Mouse (Mus musculus) stomach, postnatal 0 days (tissue): ENCODE data around the gene Itpr3. TPM values are rescaled to one million over a fixed set of nuclear protein-coding genes. Genes with fewer than 3 reads are reported as not detected.

ENCODE experiments used
- ATAC-seq: fragments of 200-750 bp; cut with Nextera tagmentation; 2 replicates; pipeline ENCODE4 v1.8.0; 2017; ENCODE audit not compliant: low FRiP score, low TSS enrichment
- DNase-seq: peaks from one replicate; pipeline ENCODE4 v3.0.0-alpha.2; 2016; ENCODE audit warnings: low spot score
- H3K27ac ChIP-seq: fragments of 300-500 bp; sonication (generic); replicated peaks from 2 replicates; pipeline ENCODE4 v1.5.1; 2014; ENCODE audit warnings: mild to moderate bottlenecking, control low read depth
- H3K27me3 ChIP-seq: fragments of 300-500 bp; sonication (generic); 2 replicates; pipeline ENCODE4 v1.6.1; 2014; ENCODE audit warnings: low read length; ENCODE audit not compliant: control insufficient read depth, insufficient read depth
- H3K36me3 ChIP-seq: fragments of 300-500 bp; sonication (generic); 2 replicates; pipeline ENCODE4 v1.6.1; 2014; ENCODE audit warnings: low read length, mixed read lengths; ENCODE audit not compliant: control insufficient read depth, insufficient read depth
- H3K4me1 ChIP-seq: fragments of 300-500 bp; sonication (generic); replicated peaks from 2 replicates; pipeline ENCODE4 v1.6.1; 2014; ENCODE audit warnings: antibody characterized with exemption; ENCODE audit not compliant: control insufficient read depth, insufficient read depth
- H3K4me2 ChIP-seq: fragments of 300-500 bp; sonication (generic); replicated peaks from 2 replicates; pipeline ENCODE4 v1.6.1; 2014; ENCODE audit warnings: low read depth, mild to moderate bottlenecking, control low read depth, moderate library complexity
- H3K4me3 ChIP-seq: fragments of 300-500 bp; sonication (generic); 2 replicates; pipeline ENCODE4 v1.5.1; 2014; ENCODE audit warnings: low read depth, low read length, control low read depth
- H3K9ac ChIP-seq: fragments of 300-500 bp; sonication (generic); 2 replicates; pipeline ENCODE4 v1.6.1; 2014; ENCODE audit warnings: mild to moderate bottlenecking, low read length, control low read depth, mixed read lengths
- H3K9me3 ChIP-seq: fragments of 300-500 bp; sonication (generic); 2 replicates; pipeline ENCODE4 v1.6.1; 2016; ENCODE audit warnings: low read length; ENCODE audit not compliant: control insufficient read depth
- CTCF ChIP-seq: IDR thresholded peaks from 2 replicates; pipeline ENCODE4 v1.5.1; 2016; ENCODE audit warnings: antibody characterized with exemption, low read depth, mild to moderate bottlenecking, moderate library complexity
- EP300 ChIP-seq: optimal IDR thresholded peaks from 2 replicates; pipeline ENCODE3; 2016; ENCODE audit warnings: antibody characterized with exemption
- WGBS: fragments of 180-500 bp; shearing (Covaris S2); extraction: QIAGEN DNeasy Blood & Tissue Kit; methylation state at CpG from one replicate; pipeline ENCODE4 v1.1.7; 2014; 5-methylcytosine and 5-hydroxymethylcytosine counted together
- microRNA-seq: library from miRNA; unstranded; fragments of <30 nt; microRNA quantifications from one replicate; pipeline ENCODE4, GENCODE M21; 2016
- polyA plus RNA-seq: library from polyadenylated mRNA; unstranded; fragments of >200 nt; fragmentation: Nextera tagmentation; extraction: Ambion mirVana; gene quantifications from 2 replicates; pipeline ENCODE4 v1.2.1, GENCODE M21; 2015

Gene Itpr3
- polyA plus RNA-seq, 1 experiment from 2014 or later, result 5.9 TPM

DNA sequence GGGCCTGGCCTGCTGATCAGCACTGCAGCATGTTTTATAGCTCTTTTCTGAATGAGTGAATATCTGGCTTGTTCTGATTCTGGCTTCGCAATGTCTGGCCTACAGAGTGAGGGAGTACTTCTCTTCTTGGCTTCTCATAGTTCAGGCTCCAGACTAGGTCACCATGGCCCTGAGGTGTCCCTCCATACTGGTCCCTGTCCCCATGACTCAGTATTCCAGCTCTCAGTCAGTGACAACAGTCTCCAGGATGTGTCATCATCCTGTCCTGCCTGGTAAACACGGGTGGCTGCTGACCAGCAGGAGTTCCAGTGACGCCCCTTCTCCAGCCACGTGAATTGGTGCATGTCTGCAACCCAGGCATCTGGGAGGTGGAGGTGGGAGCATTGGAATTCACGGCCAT, 114.0 kb downstream of the Itpr3 start:
- ATAC-seq (no peak), DNase-seq (no peak)
- 70% methylated on average over 5 of the region's 5 CpGs for WGBS
- H3K4me2 ChIP-seq, result no peak overlapping the region
- TF ChIP-seq EP300 (no peak), CTCF (no peak)
- no peak overlapping the region for H3K4me3 ChIP-seq
- H3K27me3 ChIP-seq, result no peaks in the 10 kb centered on the region
- no peaks in the 10 kb centered on the region for H3K36me3 ChIP-seq
- H3K9ac ChIP-seq, result no peak overlapping the region
- H3K27ac ChIP-seq, result no peak overlapping the region
- no peaks in the 10 kb centered on the region for H3K4me1 ChIP-seq
- H3K9me3 ChIP-seq, result no peaks in the 10 kb centered on the region

Small RNAs within 50 kb of the gene (microRNA-seq; reads per million reads assigned to microRNA genes)
- not detected for gene Mir7677

Other genes starting within 250 kb of the Itpr3 start
- 0.17 and 0.91 TPM in 2 replicates for gene Nkx2-5, start 212.3 kb upstream of the Itpr3 start, polyA plus RNA-seq
- 1.5 and 1.6 TPM in 2 replicates for gene Kifc5b, start 140.2 kb upstream of the Itpr3 start, polyA plus RNA-seq
- gene Phf1, start 124.3 kb upstream of the Itpr3 start, polyA plus RNA-seq, result 4.7 and 5.8 TPM in 2 replicates
- gene Cuta, start 117.7 kb upstream of the Itpr3 start, polyA plus RNA-seq, result 157 and 163 TPM in 2 replicates
- 0.61 and 0.70 TPM in 2 replicates for gene Syngap1, start 116.1 kb upstream of the Itpr3 start, polyA plus RNA-seq
- gene Zbtb9, start 84.1 kb upstream of the Itpr3 start, polyA plus RNA-seq, result 6.9 and 7.8 TPM in 2 replicates
- gene Bak1, start 28.3 kb upstream of the Itpr3 start, polyA plus RNA-seq, result 3.5 and 3.6 TPM in 2 replicates
- 234 and 250 TPM in 2 replicates for gene Uqcc2, start 76.6 kb downstream of the Itpr3 start, polyA plus RNA-seq
- 0.13 and 0.16 TPM in 2 replicates for gene Ip6k3, start 110.5 kb downstream of the Itpr3 start, polyA plus RNA-seq
- gene Lemd2, start 147.2 kb downstream of the Itpr3 start, polyA plus RNA-seq, result 9.6 and 9.9 TPM in 2 replicates